Mouse (Mus musculus): ENCODE results near the gene Dynlt1f. TPM values are rescaled to one million over a fixed set of nuclear protein-coding genes. Genes with fewer than 3 reads are reported as not detected.
"Not testable (repeated sequence)": the region's sequence is repeated elsewhere in the genome, so short reads cannot be mapped to it uniquely, and the experiment has no call there.

The Dynlt1f gene
- polyA plus RNA-seq, 1 experiment from 2014 or later = 253 TPM

DNA sequence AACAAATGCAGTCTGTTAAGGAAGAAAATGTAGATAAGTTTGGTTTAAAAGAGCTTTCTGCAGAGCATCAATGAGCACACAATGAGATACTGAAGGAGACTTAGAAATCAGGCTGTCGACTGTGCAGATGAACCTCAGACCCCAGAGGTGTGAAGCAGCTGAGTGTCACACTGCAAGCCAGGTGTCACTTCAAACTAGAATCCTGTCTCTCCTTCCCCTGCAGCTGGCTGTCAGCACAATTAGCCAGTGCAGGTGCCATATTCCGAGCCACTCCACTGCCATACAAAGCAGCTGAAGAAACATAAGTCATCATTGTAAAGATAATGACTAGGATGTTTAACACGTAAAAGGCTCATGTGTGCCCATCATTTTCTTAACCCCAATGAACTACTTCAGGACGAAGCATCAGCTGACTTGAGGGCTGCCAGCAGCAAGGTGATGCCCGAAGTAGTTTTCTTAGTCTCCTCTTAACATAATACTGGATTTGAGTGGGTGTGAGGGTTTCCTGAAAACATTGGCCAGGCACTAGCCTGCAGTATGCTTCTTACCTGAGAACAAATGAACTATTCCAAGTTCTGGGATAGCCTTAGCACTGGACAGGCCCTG, 2.3 kb downstream of the Dynlt1f start:
- H3K36me3 ChIP-seq (replicated peaks); ATAC-seq (replicated peaks); H3K9ac ChIP-seq; H3K27me3 ChIP-seq (replicated peaks); H3K9me3 ChIP-seq; H3K4me1 ChIP-seq; H3K27ac ChIP-seq; H3K4me3 ChIP-seq; H3K4me2 ChIP-seq: not testable (repeated sequence)
- 88% methylated on average over 5 of the region's 5 CpGs for WGBS

- not testable (repeated sequence) for H3K9me3 ChIP-seq; H3K4me3 ChIP-seq; H3K4me2 ChIP-seq; H3K9ac ChIP-seq; H3K27me3 ChIP-seq (replicated peaks); H3K36me3 ChIP-seq (replicated peaks); H3K27ac ChIP-seq; ATAC-seq (replicated peaks); H3K4me1 ChIP-seq
- 84% methylated on average over 6 of the region's 7 CpGs for WGBS
Observed at GRCm38 (mm10) chr17:6650904-6651565, 4.7 kb downstream of the Dynlt1f start.

DNA sequence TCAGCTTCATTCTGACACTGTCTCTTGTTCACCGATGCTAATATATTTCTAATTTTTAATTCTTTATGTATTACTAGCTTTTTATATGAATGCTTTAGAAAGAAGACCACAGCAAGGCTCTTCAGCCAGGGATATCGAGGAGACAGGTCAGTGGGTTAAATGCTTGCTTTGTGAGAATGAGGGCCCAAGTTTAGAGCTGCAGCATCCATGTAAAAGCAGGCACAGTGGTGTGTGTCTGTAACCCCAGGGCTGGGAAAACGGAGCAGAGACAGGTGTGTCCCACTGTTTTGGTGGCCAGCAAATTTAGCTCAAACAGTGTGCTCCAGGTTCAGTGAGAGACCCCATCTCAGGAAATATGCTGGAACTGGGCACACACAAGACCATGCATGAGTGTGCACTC, 8.2 kb downstream of the Dynlt1f start:
- not testable (repeated sequence) for H3K36me3 ChIP-seq (replicated peaks); H3K27me3 ChIP-seq (replicated peaks); H3K4me1 ChIP-seq; H3K27ac ChIP-seq; ATAC-seq (replicated peaks); H3K4me2 ChIP-seq; H3K4me3 ChIP-seq; H3K9me3 ChIP-seq; H3K9ac ChIP-seq
- 91% methylated on average over 3 of the region's 3 CpGs for WGBS

DNA sequence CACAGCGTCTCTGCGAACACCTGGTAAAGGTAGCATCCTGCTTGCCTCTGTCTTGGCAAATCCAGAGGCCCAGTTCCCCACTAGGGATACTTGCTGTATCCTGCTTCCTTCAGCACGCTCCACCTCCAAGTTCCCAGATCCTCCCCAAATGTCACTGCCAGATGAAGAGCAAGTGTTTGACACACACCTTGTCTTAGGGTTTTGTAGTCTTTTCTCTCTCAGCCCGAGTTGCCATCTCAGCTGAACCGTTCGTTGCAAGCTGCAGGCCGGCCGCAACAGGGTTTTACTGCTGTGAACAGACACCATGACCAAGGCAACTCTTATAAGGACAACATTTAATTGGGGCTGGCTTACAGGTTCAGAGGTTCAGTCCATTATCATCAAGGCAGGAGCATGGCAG, 8.9 kb downstream of the Dynlt1f start:
- H3K4me2 ChIP-seq; H3K9me3 ChIP-seq; ATAC-seq (replicated peaks); H3K27me3 ChIP-seq (replicated peaks); H3K27ac ChIP-seq; H3K36me3 ChIP-seq (replicated peaks); H3K4me1 ChIP-seq; H3K4me3 ChIP-seq; H3K9ac ChIP-seq: not testable (repeated sequence)
- 95% methylated on average over 8 of the region's 8 CpGs for WGBS

GRCm38 (mm10) chr17:6645668-6646067, 10.0 kb downstream of the Dynlt1f start:
- not testable (repeated sequence) for H3K4me3 ChIP-seq; H3K4me2 ChIP-seq; H3K9ac ChIP-seq; H3K9me3 ChIP-seq; ATAC-seq (replicated peaks); H3K27me3 ChIP-seq (replicated peaks); H3K4me1 ChIP-seq; H3K27ac ChIP-seq; H3K36me3 ChIP-seq (replicated peaks)
- WGBS = 92% methylated on average over 4 of the region's 4 CpGs

GRCm38 (mm10) chr17:6644673-6645072, 11.0 kb downstream of the Dynlt1f start:
- not testable (repeated sequence) for H3K9ac ChIP-seq; H3K4me2 ChIP-seq; H3K4me1 ChIP-seq; H3K27ac ChIP-seq; H3K4me3 ChIP-seq; H3K36me3 ChIP-seq (replicated peaks); ATAC-seq (replicated peaks); H3K9me3 ChIP-seq; H3K27me3 ChIP-seq (replicated peaks)
- 96% methylated on average over 4 of the region's 4 CpGs for WGBS

GRCm38 (mm10) chr17:6644210-6644609, 11.5 kb downstream of the Dynlt1f start:
- H3K27me3 ChIP-seq (replicated peaks); H3K9ac ChIP-seq; H3K27ac ChIP-seq; H3K9me3 ChIP-seq; H3K4me3 ChIP-seq; H3K4me2 ChIP-seq; H3K4me1 ChIP-seq; H3K36me3 ChIP-seq (replicated peaks); ATAC-seq (replicated peaks): not testable (repeated sequence)
- WGBS = 88% methylated on average over 7 of the region's 9 CpGs

GRCm38 (mm10) chr17:6640771-6641429, 14.8 kb downstream of the Dynlt1f start:
- H3K4me2 ChIP-seq; H3K36me3 ChIP-seq (replicated peaks); H3K9me3 ChIP-seq; ATAC-seq (replicated peaks); H3K9ac ChIP-seq; H3K27me3 ChIP-seq (replicated peaks); H3K27ac ChIP-seq; H3K4me3 ChIP-seq; H3K4me1 ChIP-seq: not testable (repeated sequence)
- 89% methylated on average over 14 of the region's 14 CpGs for WGBS

GRCm38 (mm10) chr17:6640044-6640637, 15.6 kb downstream of the Dynlt1f start:
- not testable (repeated sequence) for H3K4me2 ChIP-seq; H3K4me1 ChIP-seq; H3K27me3 ChIP-seq (replicated peaks); H3K9me3 ChIP-seq; ATAC-seq (replicated peaks); H3K27ac ChIP-seq; H3K4me3 ChIP-seq; H3K9ac ChIP-seq; H3K36me3 ChIP-seq (replicated peaks)
- WGBS = 88% methylated on average over 10 of the region's 10 CpGs

DNA sequence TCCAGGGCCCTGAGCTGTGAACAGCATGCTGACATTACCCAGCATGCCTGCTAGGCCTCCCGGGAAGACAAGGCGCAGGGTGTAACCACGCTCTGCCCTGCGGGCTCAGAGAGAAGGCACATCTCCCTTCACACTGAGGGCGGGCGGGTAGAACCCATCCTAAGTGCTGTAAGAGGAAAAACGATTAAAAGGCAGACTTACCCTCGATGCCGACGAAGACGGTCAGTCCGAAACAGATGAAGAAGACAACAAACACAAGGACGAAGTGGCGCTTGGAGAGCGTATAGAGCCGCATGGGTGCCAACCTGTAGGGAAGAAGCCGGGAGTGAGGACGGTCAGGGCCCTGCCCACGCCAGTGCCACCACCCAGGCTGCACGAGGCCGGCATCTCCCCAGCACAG, 16.2 kb downstream of the Dynlt1f start:
- H3K4me1 ChIP-seq; H3K4me2 ChIP-seq; H3K4me3 ChIP-seq; H3K9ac ChIP-seq; H3K27ac ChIP-seq; H3K27me3 ChIP-seq (replicated peaks); H3K36me3 ChIP-seq (replicated peaks); H3K9me3 ChIP-seq; ATAC-seq (replicated peaks): not testable (repeated sequence)
- WGBS = 95% methylated on average over 16 of the region's 21 CpGs

GRCm38 (mm10) chr17:6638444-6638843, 17.3 kb downstream of the Dynlt1f start:
- H3K4me2 ChIP-seq; H3K27me3 ChIP-seq (replicated peaks); H3K9ac ChIP-seq; H3K9me3 ChIP-seq; H3K27ac ChIP-seq; H3K4me1 ChIP-seq; ATAC-seq (replicated peaks); H3K4me3 ChIP-seq; H3K36me3 ChIP-seq (replicated peaks): not testable (repeated sequence)
- WGBS = 76% methylated on average over 8 of the region's 8 CpGs

DNA sequence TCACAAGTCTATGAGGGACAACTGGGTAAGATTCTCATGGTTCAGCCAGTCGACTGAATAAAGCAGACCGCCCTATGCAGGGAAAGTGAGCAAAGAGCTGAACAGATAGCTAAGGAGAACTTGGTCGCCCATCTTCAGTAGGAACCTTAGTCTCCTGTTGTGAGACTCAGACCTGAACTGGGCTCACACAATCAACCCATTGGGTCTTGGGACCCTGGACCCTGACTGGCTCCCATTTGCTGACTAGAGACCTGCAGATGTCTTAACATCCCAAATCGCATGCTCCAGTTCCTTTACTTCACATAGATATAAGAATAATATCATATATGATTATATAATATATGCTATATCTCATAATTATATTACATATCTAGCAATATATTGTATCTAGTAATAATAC, 18.3 kb downstream of the Dynlt1f start:
- not testable (repeated sequence) for H3K27me3 ChIP-seq (replicated peaks); H3K9me3 ChIP-seq; H3K4me3 ChIP-seq; H3K27ac ChIP-seq; H3K9ac ChIP-seq; H3K4me2 ChIP-seq; ATAC-seq (replicated peaks); H3K4me1 ChIP-seq; H3K36me3 ChIP-seq (replicated peaks)
- WGBS = 95% methylated on average over 4 of the region's 4 CpGs

GRCm38 (mm10) chr17:6636861-6637260, 18.8 kb downstream of the Dynlt1f start:
- no peak overlapping the region for H3K27ac ChIP-seq

More at GRCm38 (mm10) chr17:6636861-6637260, 18.8 kb downstream of the Dynlt1f start:
- Histone ChIP-seq H3K27me3 (replicated peaks) (no peaks in the 10 kb centered on the region), H3K36me3 (replicated peaks) (no peaks in the 10 kb centered on the region), H3K4me2 (no peak overlapping the region), H3K4me3 (no peak overlapping the region), H3K4me1 (no peaks in the 10 kb centered on the region), H3K9me3 (no peaks in the 10 kb centered on the region), H3K9ac (no peak overlapping the region)
- WGBS = 80% methylated on average over 5 of the region's 5 CpGs
- no peak for ATAC-seq (replicated peaks)

All from midbrain, embryonic 15.5 days (tissue).